Mouse (Mus musculus) thymus, adult 2 months (tissue): ENCODE data around the gene Gfi1. TPM values are rescaled to one million over a fixed set of nuclear protein-coding genes. Genes with fewer than 3 reads are reported as not detected.

Experiments used
- DNase-seq: peaks from one replicate; pipeline ENCODE4 v3.0.0; 2021
- H3K27ac ChIP-seq: fragments of 200-500 bp; 2 replicates; pipeline ENCODE4 v1.5.1; 2012; ENCODE audit warnings: low read length, control low read depth; ENCODE audit not compliant: control insufficient read depth, insufficient read depth
- H3K27me3 ChIP-seq: fragments of 200-500 bp; 2 replicates; pipeline ENCODE4 v1.6.1; 2012; ENCODE audit warnings: mild to moderate bottlenecking, low read length, moderate library complexity, mixed read lengths; ENCODE audit not compliant: control insufficient read depth, insufficient read depth
- H3K36me3 ChIP-seq: fragments of 200-500 bp; 2 replicates; pipeline ENCODE4 v1.6.1; 2012; ENCODE audit warnings: mild to moderate bottlenecking, low read length, moderate library complexity; ENCODE audit not compliant: control insufficient read depth, insufficient read depth
- H3K4me1 ChIP-seq: fragments of 200-500 bp; replicated peaks from 2 replicates; pipeline ENCODE4 v1.6.1; 2012; ENCODE audit warnings: low read length; ENCODE audit not compliant: control insufficient read depth, insufficient read depth
- H3K4me3 ChIP-seq: fragments of 200-500 bp; 2 replicates; pipeline ENCODE4 v1.5.1; 2012; ENCODE audit warnings: mild to moderate bottlenecking, low read length, control low read depth, moderate library complexity; ENCODE audit not compliant: control insufficient read depth, insufficient read depth
- CTCF ChIP-seq: fragments of 200-500 bp; IDR thresholded peaks from 2 replicates; pipeline ENCODE4 v1.5.1; 2012; ENCODE audit warnings: mild to moderate bottlenecking, control low read depth, low read length, moderate library complexity, borderline replicate concordance; ENCODE audit not compliant: control insufficient read depth, poor library complexity, insufficient read depth; ENCODE audit errors: extremely low read depth
- POLR2A ChIP-seq: fragments of 200-500 bp; IDR thresholded peaks from 2 replicates; pipeline ENCODE4 v1.6.1; 2012; ENCODE audit warnings: mild to moderate bottlenecking, low read length, control low read depth, moderate library complexity; ENCODE audit not compliant: control insufficient read depth, poor library complexity, insufficient read depth; ENCODE audit errors: extremely low read depth
- WGBS: fragments of 180-500 bp; shearing (Covaris S2); methylation state at CpG from one replicate; pipeline ENCODE4 v1.1.7; 2018; 5-methylcytosine and 5-hydroxymethylcytosine counted together
- polyA plus RNA-seq: library from polyadenylated mRNA; depleted of rRNA; stranded (reverse); fragments of >200 nt; gene quantifications from 2 replicates; pipeline ENCODE4 v1.2.3, GENCODE M21; 2012; rRNA removed

Gfi1 gene
- 191 and 219 TPM in 2 replicates for polyA plus RNA-seq

DNA sequence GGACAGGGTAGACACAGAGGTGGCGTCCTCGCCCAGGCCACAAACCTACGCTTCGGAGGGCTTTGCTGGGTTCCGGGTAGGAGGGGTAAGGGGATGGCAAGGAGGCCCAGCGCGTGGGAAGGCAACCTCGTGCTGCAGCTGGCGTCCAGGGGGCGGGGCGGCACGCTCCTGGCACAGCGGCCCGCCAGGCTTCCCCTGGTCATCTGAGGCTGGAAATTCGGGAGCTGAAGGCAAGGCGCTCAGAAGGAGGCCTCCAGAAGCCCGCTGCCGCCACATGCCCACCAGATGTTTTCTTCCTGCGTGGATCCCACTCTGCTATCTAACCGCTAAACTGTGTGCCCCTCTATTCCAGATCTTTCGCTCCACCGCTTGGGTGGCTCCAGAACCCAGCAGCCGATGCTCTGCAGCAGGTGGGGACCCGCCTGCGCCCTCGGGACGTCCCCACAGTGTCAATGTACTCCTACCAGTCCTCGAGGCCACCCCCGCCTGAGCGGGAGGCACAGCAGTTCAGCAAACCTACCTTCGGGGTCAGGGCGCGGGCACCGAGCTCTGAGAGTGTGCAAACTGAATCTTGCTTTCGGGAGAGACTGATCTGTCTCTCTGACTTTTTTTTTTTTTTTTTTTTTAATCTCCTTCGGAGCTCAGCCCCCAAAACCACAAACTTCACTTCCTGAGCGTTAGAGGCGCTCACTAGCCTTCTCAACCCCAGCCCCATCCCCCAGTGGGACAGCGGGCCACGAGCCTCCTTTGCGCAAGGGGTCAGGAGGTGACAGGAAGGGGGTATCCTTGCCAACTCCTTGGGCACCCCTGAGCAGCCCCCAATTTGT is at the start of gene Gfi1:
Gene Gfi1 (minus strand): TSS at position 602 of the 827 bp plus-strand sequence.
- TF ChIP-seq CTCF, result peak; percentile 38; the same call in 1 of the 2 replicates
- peak; percentile 67; the same call in 1 of the 2 replicates for TF ChIP-seq POLR2A
- no peaks in the 10 kb centered on the region for H3K27me3 ChIP-seq
- peaks cover 13% of the 10 kb centered on the region for H3K36me3 ChIP-seq
- peaks cover 30% of the 10 kb centered on the region for H3K4me1 ChIP-seq
- under 1% methylated on average over 41 of the region's 41 CpGs for WGBS
- peak; percentile 83 for DNase-seq
- H3K4me3 ChIP-seq, result peak within 1 kb of the TSS; percentile 78
- H3K27ac ChIP-seq, result peak within 1 kb of the TSS; percentile 86

DNA sequence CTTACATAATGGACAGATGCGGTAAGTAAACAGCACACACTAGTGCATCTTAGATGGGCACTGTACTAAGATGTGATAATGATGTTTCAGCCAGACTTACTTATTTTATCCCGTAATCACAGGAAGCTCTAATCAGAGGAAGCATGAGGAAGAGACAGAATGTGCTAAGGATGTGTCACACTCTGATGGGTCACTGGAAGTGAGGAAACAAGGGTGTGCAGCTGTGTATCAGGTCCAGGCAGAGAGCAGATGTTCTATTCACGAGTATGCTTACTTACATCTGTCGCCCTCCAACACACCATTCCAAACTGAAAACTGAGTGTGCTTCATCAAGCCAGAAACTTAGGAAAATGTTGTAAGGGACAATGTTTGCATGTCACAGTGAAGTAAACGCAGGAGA is 46.2 kb upstream of the Gfi1 start:
- Histone ChIP-seq H3K36me3 (no peaks in the 10 kb centered on the region), H3K4me1 (peaks cover 5% of the 10 kb centered on the region), H3K27me3 (no peaks in the 10 kb centered on the region), H3K4me3 (no peak overlapping the region), H3K27ac (no peak overlapping the region)
- TF ChIP-seq CTCF (no peak), POLR2A (no peak)
- 80% methylated on average over 5 of the region's 5 CpGs for WGBS
- DNase-seq, result no peak

- no peak for DNase-seq
- TF ChIP-seq POLR2A (no peak), CTCF (no peak)
- WGBS, result 98% methylated on average over 1 of the region's 1 CpGs
- H3K27me3 ChIP-seq, result no peaks in the 10 kb centered on the region
- H3K4me3 ChIP-seq, result no peak overlapping the region
- peaks cover 5% of the 10 kb centered on the region for H3K4me1 ChIP-seq
- no peaks in the 10 kb centered on the region for H3K36me3 ChIP-seq
- no peak overlapping the region for H3K27ac ChIP-seq
Observed at GRCm38 (mm10) chr5:107768224-107768623, 42.4 kb upstream of the Gfi1 start.

DNA sequence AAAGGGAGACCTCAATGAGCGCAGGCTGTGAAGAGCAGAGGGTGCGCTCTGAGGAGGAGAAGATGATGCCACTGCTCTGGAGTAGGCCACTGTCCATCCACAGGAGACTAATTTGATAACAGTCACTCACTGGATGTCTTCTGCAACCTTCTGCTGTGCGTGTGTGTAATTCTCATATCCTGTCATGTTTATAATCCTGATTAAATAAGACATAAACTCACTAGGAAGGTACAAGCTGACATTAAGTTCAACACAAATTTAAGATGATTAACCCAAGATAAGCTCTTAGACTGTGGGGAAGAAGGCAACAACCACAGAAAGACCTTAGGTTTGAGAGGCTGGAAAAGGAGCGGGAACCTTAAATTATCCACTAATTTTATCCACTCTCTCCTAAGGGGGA is 40.1 kb upstream of the Gfi1 start:
- H3K4me3 ChIP-seq, result no peak overlapping the region
- no peaks in the 10 kb centered on the region for H3K4me1 ChIP-seq
- no peak overlapping the region for H3K27ac ChIP-seq
- 98% methylated on average over 4 of the region's 4 CpGs for WGBS
- H3K27me3 ChIP-seq, result no peaks in the 10 kb centered on the region
- DNase-seq, result no peak
- TF ChIP-seq POLR2A (no peak), CTCF (no peak)
- no peaks in the 10 kb centered on the region for H3K36me3 ChIP-seq

GRCm38 (mm10) chr5:107764486-107764885 is 38.6 kb upstream of the Gfi1 start:
- H3K4me1 ChIP-seq, result peaks cover 4% of the 10 kb centered on the region
- no peaks in the 10 kb centered on the region for H3K36me3 ChIP-seq
- no peak for TF ChIP-seq CTCF
- TF ChIP-seq POLR2A, result no peak
- H3K27me3 ChIP-seq, result no peaks in the 10 kb centered on the region
- no peak overlapping the region for H3K4me3 ChIP-seq
- no peak overlapping the region for H3K27ac ChIP-seq
- WGBS, result 70% methylated on average over 1 of the region's 1 CpGs
- DNase-seq, result no peak

DNA sequence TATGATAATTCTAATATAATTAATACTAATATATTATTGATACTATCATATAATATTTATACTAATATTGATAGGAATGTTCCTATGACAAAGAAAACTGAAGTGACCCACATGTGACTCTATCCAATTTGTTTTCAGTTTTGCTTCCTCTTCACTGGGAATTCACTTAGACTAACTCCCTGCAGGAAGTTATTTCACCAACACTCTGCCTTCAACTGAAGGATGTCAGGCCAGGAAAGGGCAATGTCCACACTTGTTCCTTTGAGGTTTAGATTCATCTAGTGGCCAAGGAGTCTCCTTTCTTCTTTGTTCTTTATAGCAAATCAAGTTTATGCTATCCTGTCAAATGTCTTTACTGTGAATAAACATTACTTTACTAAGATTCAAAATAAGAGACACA is 37.8 kb upstream of the Gfi1 start:
- no peak overlapping the region for H3K27ac ChIP-seq
- no peaks in the 10 kb centered on the region for H3K36me3 ChIP-seq
- no peaks in the 10 kb centered on the region for H3K27me3 ChIP-seq
- H3K4me1 ChIP-seq, result peaks cover 8% of the 10 kb centered on the region
- DNase-seq, result no peak
- no peak overlapping the region for H3K4me3 ChIP-seq
- TF ChIP-seq POLR2A (no peak), CTCF (no peak)

GRCm38 (mm10) chr5:107759121-107759520 is 33.3 kb upstream of the Gfi1 start:
- TF ChIP-seq POLR2A, result no peak
- no peak for TF ChIP-seq CTCF
- peaks cover 10% of the 10 kb centered on the region for H3K4me1 ChIP-seq
- no peak for DNase-seq
- H3K27ac ChIP-seq, result no peak overlapping the region
- H3K27me3 ChIP-seq, result no peaks in the 10 kb centered on the region
- H3K4me3 ChIP-seq, result no peak overlapping the region
- H3K36me3 ChIP-seq, result no peaks in the 10 kb centered on the region
- WGBS, result 25% methylated on average over 5 of the region's 5 CpGs
